Mouse (Mus musculus) left cerebral cortex, adult 8-10 months (tissue): ENCODE data around the gene Gramd1b. TPM values are rescaled to one million over a fixed set of nuclear protein-coding genes. Genes with fewer than 3 reads are reported as not detected.

Source experiments
- DNase-seq, 2 experiments: peaks; one replicate each; pipeline ENCODE4 v3.0.0; 2022; ENCODE audit warnings: low spot score in 2 of 2
- total RNA-seq, 4 experiments: library from RNA; stranded (reverse); gene quantifications; 2 replicates each; pipeline ENCODE4 v1.2.4; 2022

The Gramd1b gene
- total RNA-seq, 4 experiments from 2014 or later, result 125 to 138 (median 137) TPM

- no peak for DNase-seq
These were observed 71.6 kb downstream of the Gramd1b start for GRCm38 (mm10) chr9:40459304-40460280.

- DNase-seq, result no peak
These were observed 72.5 kb downstream of the Gramd1b start for GRCm38 (mm10) chr9:40458559-40459303.

- no peak for DNase-seq
These were observed 73.7 kb downstream of the Gramd1b start for GRCm38 (mm10) chr9:40457448-40457847.

GRCm38 (mm10) chr9:40456191-40456590, 75.0 kb downstream of the Gramd1b start:
- peak in 1 of 2 experiments; percentile 27 for DNase-seq

GRCm38 (mm10) chr9:40455336-40456185, 75.6 kb downstream of the Gramd1b start:
- DNase-seq, result peak; percentile 15 to 34

GRCm38 (mm10) chr9:40455020-40455335, 76.2 kb downstream of the Gramd1b start:
- DNase-seq, result no peak

- no peak for DNase-seq
These were observed 77.3 kb downstream of the Gramd1b start for GRCm38 (mm10) chr9:40453889-40454288.

- DNase-seq, result no peak
These were observed 79.0 kb downstream of the Gramd1b start for GRCm38 (mm10) chr9:40452208-40452607.

GRCm38 (mm10) chr9:40450776-40451175, 80.4 kb downstream of the Gramd1b start:
- DNase-seq, result no peak

GRCm38 (mm10) chr9:40450417-40450714, 80.8 kb downstream of the Gramd1b start:
- no peak for DNase-seq

GRCm38 (mm10) chr9:40449610-40450416, 81.4 kb downstream of the Gramd1b start:
- DNase-seq, result peak in 1 of 2 experiments; percentile 77

GRCm38 (mm10) chr9:40448646-40449243, 82.4 kb downstream of the Gramd1b start:
- DNase-seq, result no peak

- no peak for DNase-seq
These were observed 83.9 kb downstream of the Gramd1b start for GRCm38 (mm10) chr9:40447265-40447664.

- DNase-seq, result no peak
These were observed 86.2 kb downstream of the Gramd1b start for GRCm38 (mm10) chr9:40444961-40445360.

- no peak for DNase-seq
These were observed 88.4 kb downstream of the Gramd1b start for GRCm38 (mm10) chr9:40442784-40443183.

GRCm38 (mm10) chr9:40439973-40440687, 91.1 kb downstream of the Gramd1b start:
- no peak for DNase-seq

- DNase-seq, result no peak
These were observed 92.3 kb downstream of the Gramd1b start for GRCm38 (mm10) chr9:40438731-40439526.

GRCm38 (mm10) chr9:40437891-40438290, 93.3 kb downstream of the Gramd1b start:
- DNase-seq, result no peak

- DNase-seq, result no peak
These were observed 97.9 kb downstream of the Gramd1b start for GRCm38 (mm10) chr9:40433286-40433685.
